ENCODE assay signal across 8 mouse cellular contexts in the genomic region with DNA sequence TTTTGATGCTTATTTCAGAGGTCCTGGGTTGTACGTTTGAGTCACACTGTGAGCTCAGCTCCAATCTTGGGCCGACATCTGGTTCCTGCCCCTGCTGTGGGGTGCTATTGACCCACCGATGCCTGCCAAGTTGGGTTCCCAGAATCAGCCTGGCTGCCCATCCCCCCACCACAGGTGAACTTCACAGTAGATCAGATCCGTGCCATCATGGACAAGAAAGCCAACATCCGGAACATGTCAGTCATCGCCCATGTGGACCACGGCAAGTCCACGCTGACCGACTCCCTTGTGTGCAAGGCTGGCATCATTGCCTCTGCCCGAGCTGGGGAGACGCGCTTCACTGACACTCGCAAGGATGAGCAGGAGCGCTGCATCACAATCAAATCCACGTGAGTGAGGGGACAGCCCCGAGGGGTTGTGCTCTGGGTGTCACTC. TPM values are rescaled to one million over a fixed set of nuclear protein-coding genes. Genes with fewer than 3 reads are reported as not detected.
DNase-seq lines count a peak whose midpoint lies in the region; ATAC-seq and TF ChIP-seq lines count a peak whose summit lies in the region.

No protein-coding gene starts in this region.

- intact Hi-C loops in left cerebral cortex, adult 2 months (cut with DNase I): no loop called here

- H3K36me3 ChIP-seq in forebrain, embryonic 12.5 days (replicated peaks): peaks cover 53% of the 10 kb centered on the region
- peaks cover 52% of the 10 kb centered on the region for H3K36me3 ChIP-seq in midbrain, embryonic 14.5 days (ENCODE audit: control insufficient read depth, insufficient read depth, low read length)

- ATAC-seq in forebrain, embryonic 12.5 days (ENCODE audit: low FRiP score): no peak
- ATAC-seq in midbrain, embryonic 14.5 days (ENCODE audit: low FRiP score, low TSS enrichment): no peak
- ATAC-seq in granulocyte monocyte progenitor cell, adult 5-6 weeks (replicated peaks; ENCODE audit: poor library complexity, severe bottlenecking): no peak

- H3K4me1 ChIP-seq in forebrain, embryonic 12.5 days: peaks cover 62% of the 10 kb centered on the region
- peaks cover 30% of the 10 kb centered on the region for H3K4me1 ChIP-seq in midbrain, embryonic 14.5 days (ENCODE audit: control insufficient read depth, insufficient read depth, low read length)

- peak overlapping the region; percentile 97 for H3K4me3 ChIP-seq in left cerebral cortex, adult 2 months
- H3K4me3 ChIP-seq in forebrain, embryonic 12.5 days (replicated peaks): peak overlapping the region; percentile 100
- peak overlapping the region; percentile 95 for H3K4me3 ChIP-seq in midbrain, embryonic 14.5 days (replicated peaks; ENCODE audit: low read depth, low read length)

- DNase-seq in left cerebral cortex, adult 2 months (ENCODE audit: extremely low spot score in 1 of 2, low spot score in 2 of 2): no peak
- DNase-seq in left cerebral cortex, adult 8-10 months (ENCODE audit: low spot score in 2 of 2): no peak
- peak; percentile 73 for DNase-seq in NIH3T3 (ENCODE audit: low read depth)
- DNase-seq in kidney, adult 9 months: peak; percentile 67
- DNase-seq in midbrain, embryonic 14.5 days: no peak
- no peak for DNase-seq in layer of hippocampus, postnatal 36 days

- peak overlapping the region; percentile 97 for H3K4me2 ChIP-seq in forebrain, embryonic 12.5 days
- H3K4me2 ChIP-seq in midbrain, embryonic 14.5 days (ENCODE audit: low read length): peak overlapping the region; percentile 94

- TF ChIP-seq CTCF in left cerebral cortex, adult 2 months (IDR thresholded peaks at IDR 0.05): no peak

- peak overlapping the region; percentile 91 for H3K27ac ChIP-seq in left cerebral cortex, adult 2 months
- peak overlapping the region; percentile 95 for H3K27ac ChIP-seq in forebrain, embryonic 12.5 days
- H3K27ac ChIP-seq in midbrain, embryonic 14.5 days (replicated peaks; ENCODE audit: low read depth, low read length): peak overlapping the region; percentile 98; the same call in 1 of the 2 replicates

- H3K9ac ChIP-seq in forebrain, embryonic 12.5 days: peak overlapping the region; percentile 99
- peak overlapping the region; percentile 96 for H3K9ac ChIP-seq in midbrain, embryonic 14.5 days (replicated peaks; ENCODE audit: low read length)

- no peaks in the 10 kb centered on the region for H3K27me3 ChIP-seq in forebrain, embryonic 12.5 days
- H3K27me3 ChIP-seq in midbrain, embryonic 14.5 days (ENCODE audit: control insufficient read depth, insufficient read depth, low read length): no peaks in the 10 kb centered on the region

- 18% methylated on average over 16 of the region's 16 CpGs for WGBS in forebrain, embryonic 12.5 days
- 14% methylated on average over 16 of the region's 16 CpGs for WGBS in midbrain, embryonic 14.5 days

- H3K9me3 ChIP-seq in forebrain, embryonic 12.5 days: no peaks in the 10 kb centered on the region
- H3K9me3 ChIP-seq in midbrain, embryonic 14.5 days (ENCODE audit: control insufficient read depth, low read length): no peaks in the 10 kb centered on the region

RNA-seq across cellular contexts. Expression of a gene that starts 1.1 kb away (rescaled TPM):
- total RNA-seq in left cerebral cortex, adult 2 months (2021): 100 to 1,000 TPM; 884 to 901 TPM
- total RNA-seq in left cerebral cortex, adult 8-10 months (2022): 100 to 1,000 TPM; 928 to 998 (median 954) TPM
- 518 and 540 TPM in 2 replicates for polyA plus RNA-seq in forebrain, embryonic 12.5 days (2016; fragmentation: Nextera tagmentation; extraction: Ambion mirVana)
- polyA plus RNA-seq in midbrain, embryonic 14.5 days (2014; fragmentation: Nextera tagmentation; extraction: Ambion mirVana): 479 and 528 TPM in 2 replicates
- 100 to 1,000 TPM; 868 to 892 TPM for total RNA-seq in layer of hippocampus, postnatal 36 days (2021)
- total RNA-seq in granulocyte monocyte progenitor cell, adult 5-6 weeks (2014; fragmentation: Nextera tagmentation): 843 and 1,029 TPM in 2 replicates
- 1,504 and 1,576 TPM in 2 replicates for total RNA-seq in granulocyte monocyte progenitor cell, adult 5-6 weeks (2017)

RNA-seq across cellular contexts. Expression of a gene that starts 5.3 kb away (rescaled TPM):
- 10 to 100 TPM; 74.6 to 89.4 TPM for total RNA-seq in left cerebral cortex, adult 2 months (2021)
- total RNA-seq in left cerebral cortex, adult 8-10 months (2022): 10 to 100 TPM; 65.1 to 70.9 (median 68.9) TPM
- polyA plus RNA-seq in forebrain, embryonic 12.5 days (2016; fragmentation: Nextera tagmentation; extraction: Ambion mirVana): 62.8 and 67.4 TPM in 2 replicates
- 63.3 and 66.9 TPM in 2 replicates for polyA plus RNA-seq in midbrain, embryonic 14.5 days (2014; fragmentation: Nextera tagmentation; extraction: Ambion mirVana)
- total RNA-seq in layer of hippocampus, postnatal 36 days (2021): 10 to 100 TPM; 65.6 to 77.8 TPM
- 25.7 and 40.8 TPM in 2 replicates for total RNA-seq in granulocyte monocyte progenitor cell, adult 5-6 weeks (2014; fragmentation: Nextera tagmentation)
- total RNA-seq in granulocyte monocyte progenitor cell, adult 5-6 weeks (2017): 20.5 and 33.0 TPM in 2 replicates

RNA-seq across cellular contexts. Expression of a gene that starts 6.1 kb away (rescaled TPM):
- not detected for total RNA-seq in left cerebral cortex, adult 2 months (2021)
- not detected for total RNA-seq in left cerebral cortex, adult 8-10 months (2022)
- not detected in 2 replicates for polyA plus RNA-seq in forebrain, embryonic 12.5 days (2016; fragmentation: Nextera tagmentation; extraction: Ambion mirVana)
- polyA plus RNA-seq in midbrain, embryonic 14.5 days (2014; fragmentation: Nextera tagmentation; extraction: Ambion mirVana): 0.23 TPM in 1 of 2 replicates, not detected in the other
- total RNA-seq in layer of hippocampus, postnatal 36 days (2021): not detected
- total RNA-seq in granulocyte monocyte progenitor cell, adult 5-6 weeks (2014; fragmentation: Nextera tagmentation): not detected in 2 replicates
- not detected in 2 replicates for total RNA-seq in granulocyte monocyte progenitor cell, adult 5-6 weeks (2017)

RNA-seq across cellular contexts. Expression of a gene that starts 9.8 kb away (rescaled TPM):
- 10 to 100 TPM; 26.7 to 32.0 TPM for total RNA-seq in left cerebral cortex, adult 2 months (2021)
- 10 to 100 TPM; 22.0 to 30.4 (median 27.9) TPM for total RNA-seq in left cerebral cortex, adult 8-10 months (2022)
- 51.6 and 52.9 TPM in 2 replicates for polyA plus RNA-seq in forebrain, embryonic 12.5 days (2016; fragmentation: Nextera tagmentation; extraction: Ambion mirVana)
- polyA plus RNA-seq in midbrain, embryonic 14.5 days (2014; fragmentation: Nextera tagmentation; extraction: Ambion mirVana): 49.2 and 55.7 TPM in 2 replicates
- total RNA-seq in layer of hippocampus, postnatal 36 days (2021): 10 to 100 TPM; 26.2 to 29.8 TPM
- total RNA-seq in granulocyte monocyte progenitor cell, adult 5-6 weeks (2014; fragmentation: Nextera tagmentation): 6.3 and 22.9 TPM in 2 replicates
- 7.8 and 8.1 TPM in 2 replicates for total RNA-seq in granulocyte monocyte progenitor cell, adult 5-6 weeks (2017)

RNA-seq across cellular contexts. Expression of a gene that starts 24.3 kb away (rescaled TPM):
- total RNA-seq in left cerebral cortex, adult 2 months (2021): under 1 TPM in 1 of 2 experiments, not detected in 1; 0.42 TPM
- under 1 TPM in 1 of 4 experiments, not detected in 3; 0.18 TPM for total RNA-seq in left cerebral cortex, adult 8-10 months (2022)
- not detected in 2 replicates for polyA plus RNA-seq in forebrain, embryonic 12.5 days (2016; fragmentation: Nextera tagmentation; extraction: Ambion mirVana)
- not detected in 2 replicates for polyA plus RNA-seq in midbrain, embryonic 14.5 days (2014; fragmentation: Nextera tagmentation; extraction: Ambion mirVana)
- total RNA-seq in layer of hippocampus, postnatal 36 days (2021): under 1 TPM; 0.20 to 0.25 TPM
- total RNA-seq in granulocyte monocyte progenitor cell, adult 5-6 weeks (2014; fragmentation: Nextera tagmentation): not detected in 2 replicates
- not detected in 2 replicates for total RNA-seq in granulocyte monocyte progenitor cell, adult 5-6 weeks (2017)

Comparison
In these comparisons a context has a peak if more than half of its experiments do, and no peak if none do; other contexts are left out.
1. DNase-seq: peak in NIH3T3 (single experiment) and kidney, adult 9 months (single experiment); none in left cerebral cortex, adult 2 months (0 of 2), left cerebral cortex, adult 8-10 months (0 of 2), midbrain, embryonic 14.5 days (single experiment) and layer of hippocampus, postnatal 36 days (0 of 2).
2. Peak in every context shown above with its lines, with median percentiles within 50 percentile points of each other: H3K27ac ChIP-seq and H3K4me3 ChIP-seq.